Mouse (Mus musculus): Measurements from ENCODE around the gene Tmem200b. TPM values are rescaled to one million over a fixed set of nuclear protein-coding genes. Genes with fewer than 3 reads are reported as not detected.

Tmem200b gene
- polyA plus RNA-seq, 1 experiment from 2014 or later = 0.64 TPM

DNA sequence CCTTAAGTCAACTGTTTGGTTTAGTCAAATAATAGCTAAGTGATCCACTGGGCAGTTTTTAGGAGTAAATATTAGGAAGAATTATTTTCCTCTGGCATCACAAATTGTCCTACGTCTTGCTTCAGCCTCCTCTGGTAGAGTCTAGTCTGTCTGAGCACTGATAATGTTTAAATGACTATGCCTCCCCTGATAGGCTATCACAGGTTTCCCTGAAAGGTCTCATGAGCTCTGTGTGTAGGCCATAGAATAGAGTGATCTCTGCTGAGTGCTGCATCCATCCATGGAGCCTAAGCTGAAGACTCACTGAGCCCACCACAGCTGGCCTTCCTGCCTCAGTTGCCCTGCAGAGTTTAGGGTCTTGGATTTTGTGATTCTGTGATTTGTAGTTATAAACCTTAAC is 33.0 kb upstream of the Tmem200b start:
- Histone ChIP-seq H3K4me1 (peaks cover 17% of the 10 kb centered on the region; the same call in 1 of the 2 replicates), H3K4me3 (no peak overlapping the region), H3K9me3 (no peaks in the 10 kb centered on the region), H3K36me3 (peaks cover 44% of the 10 kb centered on the region), H3K27me3 (no peaks in the 10 kb centered on the region), H3K27ac (replicated peaks) (no peak overlapping the region), H3K9ac (replicated peaks) (no peak overlapping the region), H3K4me2 (replicated peaks) (no peak overlapping the region)
- 91% methylated on average over 1 of the region's 1 CpGs for WGBS
- ATAC-seq (ENCODE audit: low FRiP score, low read depth) = no peak

DNA sequence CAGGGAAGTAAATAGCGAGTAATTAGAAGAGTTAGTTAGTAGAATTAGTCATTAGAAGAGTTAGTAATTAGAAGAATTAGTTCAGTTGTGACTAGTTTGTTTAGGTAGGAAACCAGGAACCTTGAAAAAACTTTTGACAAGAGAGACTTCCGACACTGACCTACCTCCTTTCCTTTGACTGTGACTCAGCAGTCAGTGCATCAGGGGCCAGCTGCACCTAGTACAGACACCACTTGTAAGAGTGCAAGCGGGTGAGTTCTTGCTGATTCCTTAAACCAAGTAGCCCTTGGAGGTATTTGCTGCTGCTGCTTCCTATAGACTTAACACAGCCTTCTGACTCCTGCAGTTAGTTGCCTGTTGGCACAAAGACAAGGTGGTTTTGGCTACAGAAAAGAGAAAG is 30.9 kb upstream of the Tmem200b start:
- ATAC-seq (ENCODE audit: low FRiP score, low read depth) = no peak
- Histone ChIP-seq H3K27ac (replicated peaks) (no peak overlapping the region), H3K36me3 (peaks cover 51% of the 10 kb centered on the region), H3K4me2 (replicated peaks) (no peak overlapping the region), H3K4me1 (no peaks in the 10 kb centered on the region), H3K9ac (replicated peaks) (no peak overlapping the region), H3K4me3 (no peak overlapping the region), H3K9me3 (no peaks in the 10 kb centered on the region), H3K27me3 (no peaks in the 10 kb centered on the region)
- 87% methylated on average over 3 of the region's 3 CpGs for WGBS

DNA sequence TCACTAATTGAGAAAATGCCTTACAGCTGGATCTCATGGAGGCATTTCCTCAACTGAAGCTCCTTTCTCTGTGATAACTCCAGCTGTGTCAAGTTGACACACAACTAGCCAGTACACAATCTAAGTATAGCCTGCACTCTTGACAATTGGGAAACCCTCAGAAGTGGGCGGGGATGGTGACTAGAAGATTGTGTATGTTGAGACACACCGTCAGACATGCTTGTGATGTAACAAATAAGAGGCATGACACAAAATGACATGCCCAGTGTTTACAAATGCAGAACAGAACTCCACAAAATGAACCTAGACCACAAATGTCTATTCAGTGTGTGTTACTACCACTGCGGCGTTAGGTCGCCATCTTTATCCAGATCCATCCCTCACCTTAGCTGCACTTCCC is 24.5 kb upstream of the Tmem200b start:
- ATAC-seq (ENCODE audit: low FRiP score, low read depth) = no peak
- H3K9ac ChIP-seq (replicated peaks) = no peak overlapping the region
- H3K4me1 ChIP-seq = no peaks in the 10 kb centered on the region
- H3K36me3 ChIP-seq = peaks cover 82% of the 10 kb centered on the region
- WGBS = 95% methylated on average over 5 of the region's 5 CpGs
- H3K9me3 ChIP-seq = no peaks in the 10 kb centered on the region
- no peak overlapping the region for H3K27ac ChIP-seq (replicated peaks)
- H3K4me2 ChIP-seq (replicated peaks) = no peak overlapping the region
- H3K27me3 ChIP-seq = no peaks in the 10 kb centered on the region
- no peak overlapping the region for H3K4me3 ChIP-seq

GRCm38 (mm10) chr4:131897787-131898186 is 23.8 kb upstream of the Tmem200b start:
- Histone ChIP-seq H3K4me3 (no peak overlapping the region), H3K4me2 (replicated peaks) (no peak overlapping the region), H3K9me3 (no peaks in the 10 kb centered on the region), H3K36me3 (peaks cover 81% of the 10 kb centered on the region), H3K9ac (replicated peaks) (no peak overlapping the region), H3K27ac (replicated peaks) (no peak overlapping the region), H3K4me1 (no peaks in the 10 kb centered on the region), H3K27me3 (no peaks in the 10 kb centered on the region)
- WGBS = 96% methylated on average over 8 of the region's 8 CpGs
- no peak for ATAC-seq (ENCODE audit: low FRiP score, low read depth)

DNA sequence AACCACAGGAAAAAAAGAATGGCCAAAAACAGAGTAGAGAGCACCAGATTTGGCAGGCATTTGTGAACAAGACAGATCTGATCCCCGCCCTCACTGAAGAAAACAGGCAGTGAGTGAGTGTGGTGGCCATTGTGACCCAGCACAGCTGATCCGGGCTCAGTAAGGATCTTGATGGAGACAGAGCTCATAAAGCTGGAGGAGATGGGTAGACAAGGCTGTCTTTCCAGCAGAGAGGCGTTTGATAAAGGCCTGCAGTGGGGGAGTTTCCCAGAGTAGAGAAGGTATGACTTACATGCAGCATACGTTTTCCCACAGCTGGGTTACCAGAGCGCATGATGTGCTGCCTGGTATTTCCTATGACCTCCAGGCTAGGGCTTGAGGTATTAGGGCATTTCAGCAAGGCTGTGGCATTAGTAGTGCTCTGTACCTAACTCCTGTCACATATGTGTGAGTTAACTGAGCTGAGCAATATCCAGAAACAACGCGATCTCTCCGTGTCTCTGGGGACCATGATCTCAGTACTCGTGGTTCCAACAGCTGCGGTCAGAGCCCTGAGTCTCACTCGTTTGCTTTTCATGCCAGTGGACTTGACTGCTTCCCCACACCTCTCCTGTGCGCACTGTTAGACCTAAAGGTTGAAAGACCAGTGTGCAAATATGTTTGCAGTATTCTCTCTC is 22.9 kb upstream of the Tmem200b start:
- no peak for ATAC-seq (ENCODE audit: low FRiP score, low read depth)
- no peak overlapping the region for H3K27ac ChIP-seq (replicated peaks)
- no peak overlapping the region for H3K4me2 ChIP-seq (replicated peaks)
- no peak overlapping the region for H3K9ac ChIP-seq (replicated peaks)
- H3K4me3 ChIP-seq = no peak overlapping the region
- H3K4me1 ChIP-seq = no peaks in the 10 kb centered on the region
- no peaks in the 10 kb centered on the region for H3K27me3 ChIP-seq
- no peaks in the 10 kb centered on the region for H3K9me3 ChIP-seq
- WGBS = 88% methylated on average over 12 of the region's 12 CpGs
- H3K36me3 ChIP-seq = peaks cover 74% of the 10 kb centered on the region

- H3K36me3 ChIP-seq = peaks cover 74% of the 10 kb centered on the region
- ATAC-seq (ENCODE audit: low FRiP score, low read depth) = no peak
Observed at GRCm38 (mm10) chr4:131899180-131899554, 22.4 kb upstream of the Tmem200b start.

GRCm38 (mm10) chr4:131901090-131901489 is 20.5 kb upstream of the Tmem200b start:
- peaks cover 80% of the 10 kb centered on the region for H3K36me3 ChIP-seq
- H3K27ac ChIP-seq (replicated peaks) = no peak overlapping the region
- no peak overlapping the region for H3K4me2 ChIP-seq (replicated peaks)
- ATAC-seq (ENCODE audit: low FRiP score, low read depth) = no peak
- no peaks in the 10 kb centered on the region for H3K27me3 ChIP-seq
- no peak overlapping the region for H3K9ac ChIP-seq (replicated peaks)
- no peaks in the 10 kb centered on the region for H3K9me3 ChIP-seq
- no peaks in the 10 kb centered on the region for H3K4me1 ChIP-seq
- no peak overlapping the region for H3K4me3 ChIP-seq
- WGBS = 93% methylated on average over 15 of the region's 15 CpGs

More at GRCm38 (mm10) chr4:131899180-131899554, 22.4 kb upstream of the Tmem200b start:
- H3K4me1 ChIP-seq = no peaks in the 10 kb centered on the region
- 93% methylated on average over 6 of the region's 6 CpGs for WGBS
- no peak overlapping the region for H3K27ac ChIP-seq (replicated peaks)
- H3K9me3 ChIP-seq = no peaks in the 10 kb centered on the region
- no peak overlapping the region for H3K9ac ChIP-seq (replicated peaks)
- no peak overlapping the region for H3K4me2 ChIP-seq (replicated peaks)
- H3K4me3 ChIP-seq = no peak overlapping the region
- no peaks in the 10 kb centered on the region for H3K27me3 ChIP-seq

GRCm38 (mm10) chr4:131904478-131904877 is 17.1 kb upstream of the Tmem200b start:
- Histone ChIP-seq H3K9me3 (no peaks in the 10 kb centered on the region), H3K4me3 (no peak overlapping the region), H3K27me3 (no peaks in the 10 kb centered on the region), H3K36me3 (peaks cover 55% of the 10 kb centered on the region), H3K27ac (replicated peaks) (no peak overlapping the region), H3K9ac (replicated peaks) (no peak overlapping the region), H3K4me1 (peaks cover under 1% of the 10 kb centered on the region; the same call in 1 of the 2 replicates), H3K4me2 (replicated peaks) (no peak overlapping the region)
- no peak for ATAC-seq (ENCODE audit: low FRiP score, low read depth)
- 59% methylated on average over 8 of the region's 8 CpGs for WGBS

DNA sequence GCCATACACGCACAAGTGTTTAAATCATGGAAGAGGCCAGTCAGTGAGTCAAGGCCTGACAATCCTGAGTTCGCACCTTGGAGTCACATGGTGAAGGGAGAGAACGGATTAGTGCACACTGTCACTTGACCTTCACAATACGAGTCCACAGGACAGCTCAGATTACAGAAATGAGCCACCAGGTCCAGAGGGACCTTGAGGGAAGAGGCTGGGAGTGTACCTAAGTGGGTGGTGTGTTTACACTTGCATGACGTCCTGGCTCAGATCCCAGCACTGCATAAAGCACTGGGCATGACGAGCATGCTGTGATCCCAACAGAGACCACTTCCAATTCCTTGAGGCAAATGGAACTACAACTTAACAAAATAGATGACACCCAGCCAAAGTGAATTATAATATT is 15.1 kb upstream of the Tmem200b start:
- peaks cover 2% of the 10 kb centered on the region for H3K27me3 ChIP-seq
- H3K4me1 ChIP-seq = peaks cover 19% of the 10 kb centered on the region
- WGBS = 80% methylated on average over 6 of the region's 6 CpGs
- H3K9ac ChIP-seq (replicated peaks) = no peak overlapping the region
- H3K4me2 ChIP-seq (replicated peaks) = no peak overlapping the region
- H3K9me3 ChIP-seq = no peaks in the 10 kb centered on the region
- peaks cover 35% of the 10 kb centered on the region for H3K36me3 ChIP-seq
- H3K27ac ChIP-seq (replicated peaks) = no peak overlapping the region
- H3K4me3 ChIP-seq = no peak overlapping the region
- ATAC-seq (ENCODE audit: low FRiP score, low read depth) = no peak

- H3K27ac ChIP-seq (replicated peaks) = no peak overlapping the region
- ATAC-seq (ENCODE audit: low FRiP score, low read depth) = no peak
- 92% methylated on average over 3 of the region's 3 CpGs for WGBS
- H3K4me1 ChIP-seq = peaks cover 19% of the 10 kb centered on the region
- H3K9me3 ChIP-seq = no peaks in the 10 kb centered on the region
- H3K27me3 ChIP-seq = peaks cover 17% of the 10 kb centered on the region
- H3K4me3 ChIP-seq = no peak overlapping the region
- H3K36me3 ChIP-seq = peaks cover 22% of the 10 kb centered on the region
- no peak overlapping the region for H3K4me2 ChIP-seq (replicated peaks)
- no peak overlapping the region for H3K9ac ChIP-seq (replicated peaks)
Observed at GRCm38 (mm10) chr4:131907912-131908311, 13.7 kb upstream of the Tmem200b start.

- no peak overlapping the region for H3K4me3 ChIP-seq
- peak overlapping the region; percentile 33 for H3K4me2 ChIP-seq (replicated peaks)
- no peak overlapping the region for H3K9ac ChIP-seq (replicated peaks)
- peaks cover 3% of the 10 kb centered on the region; the same call in 1 of the 2 replicates for H3K36me3 ChIP-seq
- 20% methylated on average over 20 of the region's 21 CpGs for WGBS
- H3K27me3 ChIP-seq = peaks cover 41% of the 10 kb centered on the region
- peak; percentile 34; the same call in 1 of the 2 replicates for ATAC-seq (ENCODE audit: low FRiP score, low read depth)
- no peaks in the 10 kb centered on the region for H3K9me3 ChIP-seq
- H3K4me1 ChIP-seq = peaks cover 33% of the 10 kb centered on the region
- H3K27ac ChIP-seq (replicated peaks) = peak overlapping the region; percentile 56
Observed at GRCm38 (mm10) chr4:131910237-131910994, 11.2 kb upstream of the Tmem200b start.

DNA sequence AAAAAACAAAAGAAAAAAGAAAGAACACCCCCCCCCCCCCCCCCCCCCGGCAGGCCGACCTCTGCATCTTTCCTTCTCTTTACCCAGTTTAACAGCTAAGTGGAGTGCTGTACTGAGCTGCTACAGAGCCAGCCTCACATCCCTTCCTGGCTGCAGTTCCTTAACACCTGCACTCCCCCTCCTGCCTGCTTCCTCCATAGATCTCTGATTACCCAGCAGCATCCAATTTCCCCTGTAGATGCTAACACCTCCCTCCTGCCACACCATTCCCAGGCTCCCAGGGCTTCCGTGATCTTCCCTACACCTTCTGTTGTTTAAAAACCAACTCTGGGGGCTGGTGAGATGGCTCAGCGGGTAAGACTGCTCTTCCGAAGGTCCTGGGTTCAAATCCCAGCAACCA is 10.1 kb upstream of the Tmem200b start:
- peaks cover 41% of the 10 kb centered on the region for H3K4me1 ChIP-seq
- WGBS = 49% methylated on average over 4 of the region's 5 CpGs
- H3K36me3 ChIP-seq = no peaks in the 10 kb centered on the region
- H3K4me2 ChIP-seq (replicated peaks) = no peak overlapping the region
- peaks cover 52% of the 10 kb centered on the region for H3K27me3 ChIP-seq
- no peaks in the 10 kb centered on the region for H3K9me3 ChIP-seq
- no peak overlapping the region for H3K9ac ChIP-seq (replicated peaks)
- H3K4me3 ChIP-seq = no peak overlapping the region
- H3K27ac ChIP-seq (replicated peaks) = no peak overlapping the region
- no peak for ATAC-seq (ENCODE audit: low FRiP score, low read depth)

Measured in midbrain, embryonic 12.5 days (tissue).